Mouse (Mus musculus): ENCODE data around the gene Rdh5. TPM values are rescaled to one million over a fixed set of nuclear protein-coding genes. Genes with fewer than 3 reads are reported as not detected.
A peak's percentile ranks its signal among the peaks of the same experiment; 100 is the strongest.

The Rdh5 gene
- polyA plus RNA-seq (2015; fragmentation: Nextera tagmentation; extraction: Ambion mirVana), result 12.7 and 16.4 TPM in 2 replicates

DNA sequence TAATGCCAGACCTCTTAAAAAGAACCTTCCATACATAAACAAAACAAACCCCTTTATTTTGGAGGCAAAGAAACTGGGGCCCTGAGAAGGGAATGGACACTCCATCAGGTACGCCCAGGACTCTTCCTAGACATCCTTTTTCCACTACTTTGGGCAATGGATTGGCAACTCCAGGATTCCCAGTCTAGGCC lies at the start of gene Rdh5:
TSS of gene Rdh5 (minus strand) at position 67 of the 191 bp plus-strand sequence.
- Histone ChIP-seq H3K36me3 (peaks cover 10% of the 10 kb centered on the region), H3K4me2 (peak within 1 kb of the TSS; percentile 79), H3K27ac (peak within 1 kb of the TSS; percentile 91), H3K4me3 (peak within 1 kb of the TSS; percentile 85), H3K9me3 (no peaks in the 10 kb centered on the region), H3K9ac (peak within 1 kb of the TSS; percentile 81), H3K4me1 (peaks cover 39% of the 10 kb centered on the region), H3K27me3 (peaks cover 6% of the 10 kb centered on the region; the same call in 1 of the 2 replicates)
- no peak for ATAC-seq (ENCODE audit: insufficient number of reproducible peaks, insufficient read depth, low FRiP score, low TSS enrichment, low read depth)
- 16% methylated on average over 1 of the region's 1 CpGs for WGBS

DNA sequence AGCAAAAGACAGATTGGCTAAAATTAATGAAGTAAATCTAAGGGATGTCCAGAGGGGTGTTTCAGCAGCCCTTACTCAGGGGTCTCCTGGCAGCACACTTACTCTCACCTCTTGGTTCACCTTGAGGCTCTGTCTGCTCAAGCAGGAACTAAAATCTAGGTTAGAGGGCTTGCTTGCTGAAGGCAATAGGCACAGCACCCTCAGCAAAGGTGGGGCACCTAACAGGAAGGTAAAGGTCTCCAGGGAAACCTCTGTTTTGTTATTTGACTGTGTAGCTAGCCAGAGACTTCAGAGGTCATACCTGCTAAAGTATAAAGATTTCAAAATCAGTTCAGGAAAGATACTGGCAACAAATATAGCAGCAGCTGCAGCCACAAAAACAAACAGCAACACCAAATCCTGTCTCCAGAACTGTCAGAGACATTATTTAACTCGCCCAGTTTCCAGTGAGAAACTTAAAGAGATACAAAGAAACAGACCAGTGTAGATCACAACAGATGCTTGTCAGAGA lies 48.1 kb upstream of the Rdh5 start:
- H3K4me2 ChIP-seq, result no peak overlapping the region
- H3K9me3 ChIP-seq, result no peaks in the 10 kb centered on the region
- H3K27me3 ChIP-seq, result 0 out of 2 replicates have a peak, but pooled peaks cover 8% of the 10 kb centered on the region
- H3K9ac ChIP-seq, result no peak overlapping the region
- ATAC-seq (ENCODE audit: insufficient number of reproducible peaks, insufficient read depth, low FRiP score, low TSS enrichment, low read depth), result no peak
- H3K4me3 ChIP-seq, result no peak overlapping the region
- no peaks in the 10 kb centered on the region for H3K4me1 ChIP-seq
- H3K36me3 ChIP-seq, result no peaks in the 10 kb centered on the region
- no peak overlapping the region for H3K27ac ChIP-seq
- WGBS, result 38% methylated on average over 1 of the region's 1 CpGs

DNA sequence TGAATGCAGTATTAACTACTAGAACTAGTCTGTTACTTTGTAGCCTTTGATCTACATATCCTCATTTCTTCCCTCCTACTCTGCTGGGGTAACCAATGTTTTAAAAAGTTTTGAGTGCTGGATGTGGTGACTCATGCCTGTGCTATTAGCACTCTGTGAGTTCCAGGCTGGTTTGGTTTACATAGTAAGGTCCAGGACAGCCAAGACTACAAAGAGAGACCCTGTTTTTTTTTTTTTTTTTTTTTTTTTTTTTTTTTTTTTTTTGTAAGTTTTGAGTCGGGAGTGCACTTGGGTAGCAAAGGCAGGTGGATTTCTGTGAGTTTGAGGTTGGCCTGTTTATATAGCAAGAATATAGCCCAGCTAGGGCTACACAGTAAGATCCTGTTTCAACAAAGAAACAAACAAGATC lies 45.7 kb upstream of the Rdh5 start:
- Histone ChIP-seq H3K4me2 (no peak overlapping the region), H3K4me3 (no peak overlapping the region), H3K36me3 (no peaks in the 10 kb centered on the region), H3K27me3 (0 out of 2 replicates have a peak, but pooled peaks cover 8% of the 10 kb centered on the region), H3K27ac (no peak overlapping the region), H3K9ac (no peak overlapping the region), H3K4me1 (no peaks in the 10 kb centered on the region), H3K9me3 (no peaks in the 10 kb centered on the region)
- ATAC-seq (ENCODE audit: insufficient number of reproducible peaks, insufficient read depth, low FRiP score, low TSS enrichment, low read depth), result no peak
- WGBS, result 33% methylated on average over 1 of the region's 1 CpGs

DNA sequence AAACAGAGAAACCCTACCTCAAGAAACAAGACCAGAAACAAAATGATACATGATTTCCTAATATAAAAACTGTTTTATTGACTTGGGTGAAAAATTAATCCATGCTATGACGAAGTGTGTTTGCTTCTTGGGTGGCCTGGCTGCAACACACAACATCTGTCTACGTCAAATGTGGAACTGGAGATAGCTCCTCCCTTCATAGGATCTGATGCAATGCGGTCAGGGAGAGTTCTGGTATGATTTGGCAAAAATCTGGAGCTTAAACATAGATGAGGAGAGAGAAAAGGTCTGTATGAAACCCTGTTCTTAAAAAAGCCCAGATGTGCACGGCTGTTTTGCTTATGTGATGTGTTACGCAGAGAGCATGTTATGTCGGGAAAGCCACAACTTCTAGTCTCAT lies 43.2 kb upstream of the Rdh5 start:
- Histone ChIP-seq H3K4me2 (no peak overlapping the region), H3K36me3 (no peaks in the 10 kb centered on the region), H3K9me3 (no peaks in the 10 kb centered on the region), H3K27ac (no peak overlapping the region), H3K27me3 (0 out of 2 replicates have a peak, but pooled peaks cover 8% of the 10 kb centered on the region), H3K9ac (no peak overlapping the region), H3K4me1 (no peaks in the 10 kb centered on the region), H3K4me3 (no peak overlapping the region)
- ATAC-seq (ENCODE audit: insufficient number of reproducible peaks, insufficient read depth, low FRiP score, low TSS enrichment, low read depth), result no peak
- WGBS, result 60% methylated on average over 6 of the region's 6 CpGs

DNA sequence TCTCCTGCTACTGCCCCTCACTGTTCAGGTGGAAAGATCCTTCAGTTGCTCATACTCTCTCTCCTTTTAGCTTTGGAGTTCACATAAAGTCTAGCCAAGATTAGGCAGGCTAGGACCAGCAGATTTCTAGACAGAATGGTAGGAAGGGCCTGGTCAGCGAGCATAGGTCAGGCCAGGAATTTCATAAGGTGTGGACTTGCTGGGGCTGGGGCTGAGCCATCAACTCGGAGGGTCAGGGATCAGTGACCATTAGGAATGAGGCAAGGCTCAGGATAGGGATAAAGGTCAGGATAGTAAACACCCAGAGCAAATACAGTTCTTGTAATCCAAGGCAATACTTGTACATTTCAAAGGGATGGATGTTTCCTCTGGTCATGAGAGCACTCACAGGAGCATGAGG lies 42.3 kb upstream of the Rdh5 start:
- Histone ChIP-seq H3K9me3 (no peaks in the 10 kb centered on the region), H3K4me1 (no peaks in the 10 kb centered on the region), H3K4me2 (no peak overlapping the region), H3K4me3 (no peak overlapping the region), H3K36me3 (no peaks in the 10 kb centered on the region), H3K27me3 (0 out of 2 replicates have a peak, but pooled peaks cover 4% of the 10 kb centered on the region), H3K9ac (no peak overlapping the region), H3K27ac (no peak overlapping the region)
- WGBS, result 78% methylated on average over 2 of the region's 2 CpGs
- ATAC-seq (ENCODE audit: insufficient number of reproducible peaks, insufficient read depth, low FRiP score, low TSS enrichment, low read depth), result no peak

DNA sequence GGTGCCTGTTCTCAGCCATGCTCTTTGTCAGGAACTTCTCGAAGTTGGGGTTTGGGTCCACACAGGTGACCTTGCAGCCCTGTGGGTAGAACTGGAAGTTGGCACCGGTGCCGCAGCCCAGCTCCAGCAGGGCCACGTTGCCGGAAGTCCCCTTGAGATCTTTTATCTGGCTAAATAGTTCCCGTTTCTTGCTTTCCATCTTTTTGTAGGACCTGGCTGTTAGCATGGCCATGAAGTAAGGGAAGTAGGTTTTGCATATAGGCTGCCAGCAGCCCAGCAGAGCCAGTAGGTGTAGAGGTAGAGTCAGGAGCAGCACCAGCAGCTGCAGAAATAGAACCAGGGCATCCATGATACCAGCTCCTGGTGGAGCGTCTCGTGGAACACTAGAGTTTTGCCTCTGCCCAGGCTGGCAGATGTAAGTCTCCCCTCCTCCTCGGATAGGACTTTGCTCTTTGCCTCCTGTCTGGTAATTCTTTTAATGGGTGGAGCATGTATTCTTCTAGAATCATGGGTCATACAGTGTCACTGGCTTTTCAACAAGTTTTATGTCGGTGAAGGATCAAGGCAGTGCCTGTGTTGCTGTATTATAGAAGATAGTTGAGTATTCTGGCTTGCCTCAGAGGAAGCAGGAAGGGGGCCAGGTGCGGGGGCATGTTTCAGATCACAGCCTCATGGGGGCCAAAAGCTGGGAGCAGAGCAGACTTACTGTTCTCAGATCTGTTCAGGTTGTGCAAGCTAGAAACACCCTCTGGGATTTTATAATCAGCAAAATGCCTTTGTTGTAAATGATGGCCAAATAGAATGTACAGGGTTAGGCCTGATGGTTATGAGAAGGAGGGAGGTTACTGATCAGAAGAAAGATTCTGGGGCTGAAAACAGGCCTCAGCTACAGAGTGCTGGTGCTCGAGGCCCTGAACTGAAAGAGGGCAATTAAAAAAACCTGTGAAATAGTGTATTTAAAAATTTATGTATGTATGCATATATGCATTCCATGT lies 38.2 kb upstream of the Rdh5 start, which contains the start of gene Mettl7b:
TSS of gene Mettl7b (minus strand) at position 399 of the 995 bp plus-strand sequence.
- no peak within 1 kb of the TSS for H3K27ac ChIP-seq
- H3K9me3 ChIP-seq, result no peaks in the 10 kb centered on the region
- H3K4me1 ChIP-seq, result no peaks in the 10 kb centered on the region
- no peak within 1 kb of the TSS for H3K4me2 ChIP-seq
- H3K4me3 ChIP-seq, result no peak within 1 kb of the TSS
- no peak for ATAC-seq (ENCODE audit: insufficient number of reproducible peaks, insufficient read depth, low FRiP score, low TSS enrichment, low read depth)
- peaks cover 3% of the 10 kb centered on the region; the same call in 1 of the 2 replicates for H3K27me3 ChIP-seq
- H3K36me3 ChIP-seq, result no peaks in the 10 kb centered on the region
- WGBS, result 78% methylated on average over 12 of the region's 12 CpGs
- no peak within 1 kb of the TSS for H3K9ac ChIP-seq

DNA sequence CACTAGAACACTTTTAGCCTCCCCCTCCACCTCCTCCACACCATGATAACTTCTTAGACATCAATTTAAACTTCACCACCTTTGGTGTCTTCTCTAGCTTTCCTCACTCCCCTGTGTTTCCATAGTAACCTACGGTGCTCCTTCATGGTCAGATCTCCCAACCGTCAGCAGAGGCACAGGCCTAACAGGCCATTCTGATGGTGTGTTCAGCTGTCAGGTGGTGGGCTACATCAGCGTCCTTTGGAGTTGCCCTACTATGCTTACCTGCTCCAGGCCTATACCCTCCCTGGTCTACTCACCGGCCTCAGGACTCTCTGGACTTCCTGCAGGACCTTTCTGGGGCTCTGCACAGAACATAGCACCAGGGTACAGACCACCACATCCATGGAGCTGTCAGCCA lies 37.5 kb upstream of the Rdh5 start:
- H3K27me3 ChIP-seq, result peaks cover 3% of the 10 kb centered on the region; the same call in 1 of the 2 replicates
- H3K36me3 ChIP-seq, result no peaks in the 10 kb centered on the region
- H3K27ac ChIP-seq, result no peak overlapping the region
- no peaks in the 10 kb centered on the region for H3K4me1 ChIP-seq
- no peak overlapping the region for H3K4me3 ChIP-seq
- H3K9me3 ChIP-seq, result no peaks in the 10 kb centered on the region
- H3K9ac ChIP-seq, result no peak overlapping the region
- no peak for ATAC-seq (ENCODE audit: insufficient number of reproducible peaks, insufficient read depth, low FRiP score, low TSS enrichment, low read depth)
- H3K4me2 ChIP-seq, result no peak overlapping the region
- WGBS, result 73% methylated on average over 4 of the region's 4 CpGs

DNA sequence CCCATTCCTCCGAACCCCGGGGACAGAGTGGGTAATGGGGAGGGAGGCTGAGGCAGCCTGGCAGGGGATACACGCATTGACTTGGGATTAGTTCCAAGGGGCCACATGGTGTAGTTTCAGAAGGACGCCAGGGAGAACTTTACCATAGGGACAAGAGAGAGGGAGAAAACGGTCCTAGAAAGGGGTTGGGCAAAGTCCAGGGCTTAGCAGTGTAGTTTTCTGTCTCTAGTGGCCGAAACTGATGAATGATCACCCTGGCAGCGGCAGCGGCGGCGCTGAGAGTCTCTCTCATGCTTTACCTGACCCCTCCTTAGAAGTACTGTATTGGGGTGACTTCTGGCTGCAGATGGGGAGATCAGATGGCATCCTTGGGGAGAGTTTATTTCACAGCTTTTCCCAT lies 35.7 kb upstream of the Rdh5 start:
- WGBS, result 80% methylated on average over 10 of the region's 10 CpGs
- H3K4me2 ChIP-seq, result no peak overlapping the region
- peaks cover 3% of the 10 kb centered on the region; the same call in 1 of the 2 replicates for H3K27me3 ChIP-seq
- H3K4me1 ChIP-seq, result no peaks in the 10 kb centered on the region
- H3K27ac ChIP-seq, result no peak overlapping the region
- no peaks in the 10 kb centered on the region for H3K9me3 ChIP-seq
- no peak for ATAC-seq (ENCODE audit: insufficient number of reproducible peaks, insufficient read depth, low FRiP score, low TSS enrichment, low read depth)
- no peaks in the 10 kb centered on the region for H3K36me3 ChIP-seq
- no peak overlapping the region for H3K9ac ChIP-seq
- no peak overlapping the region for H3K4me3 ChIP-seq

DNA sequence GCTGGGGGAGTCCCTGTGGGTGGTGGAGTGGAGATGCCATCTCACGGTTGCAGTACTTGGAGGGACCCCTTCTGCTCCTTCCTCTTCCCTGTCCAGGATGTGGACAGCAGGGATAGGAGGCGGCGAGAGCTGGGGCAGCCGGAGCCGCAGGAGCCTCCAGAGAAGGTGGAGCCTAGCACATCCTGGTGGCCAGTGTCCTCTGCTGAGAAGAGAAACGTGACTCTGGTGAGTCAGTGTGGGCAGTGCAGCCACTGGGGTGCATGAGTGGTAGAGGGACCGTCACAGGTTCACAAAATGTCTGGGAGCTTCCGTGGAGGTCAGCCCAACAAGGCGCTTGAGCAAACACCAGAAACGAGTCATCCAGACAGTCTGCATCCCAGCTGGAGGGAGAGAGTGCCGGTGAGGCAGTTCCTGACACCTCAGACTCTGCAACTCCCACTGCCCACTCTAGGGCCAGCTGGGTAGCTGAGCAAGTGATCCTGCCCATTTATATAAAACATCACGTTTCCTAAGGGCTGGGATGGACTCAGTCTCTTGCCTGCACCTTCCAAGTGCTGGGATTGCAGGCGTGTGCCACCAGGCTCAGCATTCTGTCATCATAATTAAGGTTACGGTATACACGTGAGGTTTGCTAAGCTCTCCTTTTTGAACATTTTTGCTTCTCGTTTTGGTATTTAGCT lies 27.7 kb upstream of the Rdh5 start:
- no peak overlapping the region for H3K4me3 ChIP-seq
- no peak overlapping the region for H3K9ac ChIP-seq
- ATAC-seq (ENCODE audit: insufficient number of reproducible peaks, insufficient read depth, low FRiP score, low TSS enrichment, low read depth), result no peak
- H3K36me3 ChIP-seq, result no peaks in the 10 kb centered on the region
- H3K9me3 ChIP-seq, result no peaks in the 10 kb centered on the region
- no peaks in the 10 kb centered on the region for H3K27me3 ChIP-seq
- no peak overlapping the region for H3K27ac ChIP-seq
- no peaks in the 10 kb centered on the region for H3K4me1 ChIP-seq
- 69% methylated on average over 16 of the region's 16 CpGs for WGBS
- no peak overlapping the region for H3K4me2 ChIP-seq

DNA sequence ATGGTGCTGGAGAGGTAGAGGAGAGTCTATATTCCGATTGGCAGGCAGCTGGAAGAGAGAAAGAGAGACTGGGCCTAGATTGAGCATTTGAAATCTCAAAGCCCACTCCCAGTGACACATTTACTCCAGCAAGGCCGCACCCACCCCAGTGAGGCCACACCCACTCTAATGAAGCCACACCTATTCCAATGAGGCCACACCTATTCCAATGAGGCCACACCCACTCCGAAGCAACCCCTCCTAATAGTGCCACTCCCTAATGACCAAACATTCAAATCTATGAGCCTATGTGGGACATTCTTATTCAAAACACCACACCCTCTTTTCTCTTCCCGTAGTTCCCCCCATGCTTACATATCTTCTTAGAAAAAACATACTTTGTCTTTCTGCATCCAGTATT lies 24.8 kb upstream of the Rdh5 start:
- Histone ChIP-seq H3K27ac (no peak overlapping the region), H3K9me3 (no peaks in the 10 kb centered on the region), H3K4me3 (no peak overlapping the region), H3K27me3 (no peaks in the 10 kb centered on the region), H3K4me2 (no peak overlapping the region), H3K36me3 (no peaks in the 10 kb centered on the region), H3K9ac (no peak overlapping the region), H3K4me1 (no peaks in the 10 kb centered on the region)
- 90% methylated on average over 4 of the region's 4 CpGs for WGBS
- ATAC-seq (ENCODE audit: insufficient number of reproducible peaks, insufficient read depth, low FRiP score, low TSS enrichment, low read depth), result no peak

DNA sequence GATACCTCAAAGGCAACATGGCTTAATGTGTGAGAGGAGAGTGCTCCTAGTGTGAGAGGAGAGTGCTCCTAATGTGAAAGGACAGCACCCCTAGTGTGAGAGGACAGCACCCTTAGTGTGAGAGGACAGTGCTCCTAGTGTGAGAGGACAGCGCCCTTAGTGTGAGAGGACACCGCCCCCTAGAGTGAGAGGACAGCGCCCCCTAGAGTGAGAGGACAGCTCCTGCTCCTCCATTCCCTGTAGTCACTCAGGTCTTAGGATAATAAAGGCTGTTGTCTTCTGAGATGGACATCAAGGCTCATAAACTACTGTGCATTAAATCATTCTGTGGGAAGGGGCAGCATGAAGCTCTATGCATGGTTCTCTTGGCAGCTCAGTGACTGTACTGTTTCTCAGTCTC lies 23.0 kb upstream of the Rdh5 start:
- 18% methylated on average over 3 of the region's 3 CpGs for WGBS
- ATAC-seq (ENCODE audit: insufficient number of reproducible peaks, insufficient read depth, low FRiP score, low TSS enrichment, low read depth), result no peak

More for the DNA sequence above, 23.0 kb upstream of the Rdh5 start:
- Histone ChIP-seq H3K4me2 (no peak overlapping the region), H3K9ac (no peak overlapping the region), H3K9me3 (no peaks in the 10 kb centered on the region), H3K27ac (no peak overlapping the region), H3K27me3 (no peaks in the 10 kb centered on the region), H3K36me3 (no peaks in the 10 kb centered on the region), H3K4me1 (no peaks in the 10 kb centered on the region), H3K4me3 (no peak overlapping the region)
